Mouse (Mus musculus) monocyte, adult 5-6 weeks (primary cell): ENCODE measurements around the gene Apol7e. TPM values are rescaled to one million over a fixed set of nuclear protein-coding genes. Genes with fewer than 3 reads are reported as not detected.

Experiments
- ATAC-seq: fragments of 153-309, 156-312 bp; replicated peaks from 2 replicates; pipeline ENCODE4 v1.8.0; 2017; ENCODE audit warnings: mild to moderate bottlenecking; ENCODE audit not compliant: low TSS enrichment, insufficient number of reproducible peaks, severe bottlenecking, poor library complexity, low FRiP score
- total RNA-seq: library from RNA; stranded (forward); fragments of 200-1000, 200-491, 200-594 nt; gene quantifications from 3 replicates; pipeline ENCODE4 v1.2.3, GENCODE M21; 2017

Gene Apol7e
- total RNA-seq, 1 experiment from 2014 or later = 11.0 TPM

DNA sequence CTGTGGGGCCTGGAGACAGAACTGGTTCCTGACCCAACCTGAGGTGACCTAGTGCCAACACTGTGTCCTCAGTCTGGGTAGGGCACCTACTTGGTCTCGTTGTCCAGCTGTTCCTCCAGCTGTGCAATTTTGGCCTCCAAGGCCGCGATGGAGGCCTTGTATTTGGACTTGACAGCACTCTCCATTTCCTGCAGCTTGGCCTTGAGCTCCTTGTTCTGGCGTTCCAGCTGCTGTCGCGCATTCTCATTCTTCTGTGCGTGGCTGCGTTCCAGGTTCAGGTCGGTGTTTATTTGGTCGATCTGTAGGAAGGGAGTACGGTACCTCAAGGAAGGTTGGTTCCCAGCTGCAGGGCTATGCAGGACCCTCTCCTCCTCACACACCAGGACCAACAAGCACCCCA, 65.0 kb downstream of the Apol7e start:
- ATAC-seq = no peak

- ATAC-seq = no peak
Observed at GRCm38 (mm10) chr15:77764391-77765006, 65.8 kb downstream of the Apol7e start.

GRCm38 (mm10) chr15:77765484-77766093, 66.9 kb downstream of the Apol7e start:
- no peak for ATAC-seq

GRCm38 (mm10) chr15:77766981-77767380, 68.3 kb downstream of the Apol7e start:
- ATAC-seq = no peak

Other genes starting within 250 kb of the Apol7e start
- 1.3 TPM in 1 of 3 replicates, not detected in the others for gene Apol10a, start 221.8 kb upstream of the Apol7e start, total RNA-seq
- not detected in 3 replicates for gene Apol11a, start 190.6 kb upstream of the Apol7e start, total RNA-seq
- gene Apol7c, start 165.5 kb upstream of the Apol7e start, total RNA-seq = 0.78 to 2.2 TPM in 2 of 3 replicates, not detected in the other
- gene 1700025B11Rik, start 137.0 kb upstream of the Apol7e start, total RNA-seq = not detected in 3 replicates
- not detected in 3 replicates for gene Apol10b, start 102.7 kb upstream of the Apol7e start, total RNA-seq
- not detected in 3 replicates for gene Gm36245, start 99.6 kb upstream of the Apol7e start, total RNA-seq
- 1.4 to 17.2 TPM (median 11.4 TPM) in 3 replicates for gene Apol11b, start 55.6 kb upstream of the Apol7e start, total RNA-seq
- gene Apol9b, start 30.2 kb downstream of the Apol7e start, total RNA-seq = 0.39 to 2.0 TPM in 2 of 3 replicates, not detected in the other
- 2.9 to 6.6 TPM (median 4.8 TPM) in 3 replicates for gene Apol8, start 58.1 kb downstream of the Apol7e start, total RNA-seq
- gene Myh9, start 143.3 kb downstream of the Apol7e start, total RNA-seq = 908 to 1,221 TPM (median 925 TPM) in 3 replicates
- 27.0 to 38.4 TPM (median 33.9 TPM) in 3 replicates for gene Txn2, start 230.1 kb downstream of the Apol7e start, total RNA-seq